In genomic region chr5:116661851-116662250, GRCm38 (mm10) we compare ENCODE assay signal across 15 mouse cellular contexts.
DNase-seq lines count a peak whose midpoint lies in the region; ATAC-seq lines count a peak whose summit lies in the region.
"Had no signal": no experiment of that assay in that cellular context is flagged by ENCODE, and none has a peak within 500 bp of the region (broad histone marks: within the 10 kb centered on the region; RNA-seq: fewer than 3 reads in every experiment).

No protein-coding gene starts in this region.

- no peak for DNase-seq in forebrain, embryonic 11.5 days (ENCODE audit: low spot score)
- no peak for DNase-seq in lung, postnatal 25 days (ENCODE audit: low spot score)
- no peak for DNase-seq in embryo, embryonic 9.5 days (ENCODE audit: extremely low spot score)
- DNase-seq: adrenal gland, postnatal 36 days; cerebellum, adult 11-12 months; embryo, embryonic 11 days; gastrocnemius, postnatal 14 days; thymus, postnatal 36 days had no signal

- H3K9ac ChIP-seq in forebrain, embryonic 13.5 days: no peak overlapping the region
- H3K9ac ChIP-seq in forebrain, embryonic 11.5 days (ENCODE audit: low read length): no peak overlapping the region
- H3K9ac ChIP-seq in lung, embryonic 16.5 days (ENCODE audit: low read length): no peak overlapping the region
- H3K9ac ChIP-seq in forebrain, embryonic 16.5 days (replicated peaks; ENCODE audit: low read depth, low read length): no peak overlapping the region
- no peak overlapping the region for H3K9ac ChIP-seq in midbrain, embryonic 15.5 days
- H3K9ac ChIP-seq: stomach, embryonic 15.5 days had no signal

- 22% methylated on average over 2 of the region's 2 CpGs for WGBS in forebrain, embryonic 13.5 days
- 44% methylated on average over 2 of the region's 2 CpGs for WGBS in forebrain, embryonic 11.5 days
- 49% methylated on average over 2 of the region's 2 CpGs for WGBS in lung, embryonic 16.5 days
- WGBS in forebrain, embryonic 16.5 days: 7% methylated on average over 2 of the region's 2 CpGs
- WGBS in midbrain, embryonic 15.5 days: 33% methylated on average over 2 of the region's 2 CpGs

- no peaks in the 10 kb centered on the region; the same call in 1 of the 2 replicates for H3K9me3 ChIP-seq in forebrain, embryonic 13.5 days (replicated peaks)
- no peaks in the 10 kb centered on the region for H3K9me3 ChIP-seq in forebrain, embryonic 11.5 days (ENCODE audit: control insufficient read depth, low read length)
- no peaks in the 10 kb centered on the region for H3K9me3 ChIP-seq in lung, embryonic 16.5 days (ENCODE audit: control insufficient read depth, low read length)
- H3K9me3 ChIP-seq in forebrain, embryonic 16.5 days (ENCODE audit: control insufficient read depth, low read length): no peaks in the 10 kb centered on the region
- no peaks in the 10 kb centered on the region for H3K9me3 ChIP-seq in midbrain, embryonic 15.5 days
- H3K9me3 ChIP-seq: stomach, embryonic 15.5 days had no signal

- H3K36me3 ChIP-seq in forebrain, embryonic 13.5 days (ENCODE audit: poor library complexity, severe bottlenecking): no peaks in the 10 kb centered on the region
- no peaks in the 10 kb centered on the region for H3K36me3 ChIP-seq in forebrain, embryonic 11.5 days (ENCODE audit: control insufficient read depth, insufficient read depth, low read length)
- no peaks in the 10 kb centered on the region for H3K36me3 ChIP-seq in lung, embryonic 16.5 days (ENCODE audit: control insufficient read depth, insufficient read depth, low read length)
- no peaks in the 10 kb centered on the region for H3K36me3 ChIP-seq in forebrain, embryonic 16.5 days (ENCODE audit: control insufficient read depth, insufficient read depth)
- no peaks in the 10 kb centered on the region for H3K36me3 ChIP-seq in midbrain, embryonic 15.5 days (replicated peaks)
- H3K36me3 ChIP-seq: stomach, embryonic 15.5 days had no signal

- H3K4me2 ChIP-seq in forebrain, embryonic 13.5 days: no peak overlapping the region
- H3K4me2 ChIP-seq in forebrain, embryonic 11.5 days (ENCODE audit: low read depth, low read length, severe bottlenecking): no peak overlapping the region
- H3K4me2 ChIP-seq in lung, embryonic 16.5 days (ENCODE audit: low read depth, low read length): no peak overlapping the region
- H3K4me2 ChIP-seq in forebrain, embryonic 16.5 days (ENCODE audit: low read length): no peak overlapping the region; the same call in 1 of the 2 replicates
- no peak overlapping the region for H3K4me2 ChIP-seq in midbrain, embryonic 15.5 days
- H3K4me2 ChIP-seq: heart, embryonic 11.5 days; stomach, embryonic 15.5 days had no signal

- peak overlapping the region; percentile 16; the same call in 1 of the 2 replicates for H3K27ac ChIP-seq in forebrain, embryonic 13.5 days
- H3K27ac ChIP-seq in forebrain, embryonic 11.5 days (ENCODE audit: low read depth, low read length): no peak overlapping the region
- H3K27ac ChIP-seq in lung, embryonic 16.5 days (ENCODE audit: low read length): peak overlapping the region; percentile 55
- peak overlapping the region; percentile 61 for H3K27ac ChIP-seq in forebrain, embryonic 16.5 days (ENCODE audit: low read length)
- H3K27ac ChIP-seq in midbrain, embryonic 15.5 days: 0 out of 2 replicates have a peak overlapping the region, but pooled peaks have one; percentile 35
- H3K27ac ChIP-seq: stomach, embryonic 15.5 days had no signal

- no peak for ATAC-seq in forebrain, embryonic 13.5 days
- ATAC-seq in forebrain, embryonic 11.5 days (replicated peaks; ENCODE audit: low FRiP score): no peak
- ATAC-seq in lung, embryonic 16.5 days (ENCODE audit: low read depth): peak; percentile 84
- ATAC-seq in forebrain, embryonic 16.5 days: peak; percentile 82
- no peak for ATAC-seq in midbrain, embryonic 15.5 days (replicated peaks)
- ATAC-seq in megakaryocyte progenitor cell, adult 5-6 weeks (replicated peaks; ENCODE audit: poor library complexity): no peak

- H3K27me3 ChIP-seq in forebrain, embryonic 13.5 days: no peaks in the 10 kb centered on the region
- H3K27me3 ChIP-seq in forebrain, embryonic 11.5 days (ENCODE audit: control insufficient read depth, insufficient read depth, low read length): no peaks in the 10 kb centered on the region
- no peaks in the 10 kb centered on the region for H3K27me3 ChIP-seq in lung, embryonic 16.5 days (ENCODE audit: control insufficient read depth, insufficient read depth, low read depth, low read length)
- no peaks in the 10 kb centered on the region for H3K27me3 ChIP-seq in forebrain, embryonic 16.5 days (replicated peaks; ENCODE audit: control insufficient read depth, insufficient read depth, low read length)
- H3K27me3 ChIP-seq in midbrain, embryonic 15.5 days (replicated peaks): no peaks in the 10 kb centered on the region
- H3K27me3 ChIP-seq: stomach, embryonic 15.5 days had no signal

- peaks cover 13% of the 10 kb centered on the region for H3K4me1 ChIP-seq in forebrain, embryonic 13.5 days
- no peaks in the 10 kb centered on the region for H3K4me1 ChIP-seq in forebrain, embryonic 11.5 days (replicated peaks; ENCODE audit: control insufficient read depth, insufficient read depth, low read length)
- H3K4me1 ChIP-seq in lung, embryonic 16.5 days (replicated peaks; ENCODE audit: control insufficient read depth, insufficient read depth, low read length): no peaks in the 10 kb centered on the region
- H3K4me1 ChIP-seq in forebrain, embryonic 16.5 days (replicated peaks; ENCODE audit: control insufficient read depth, insufficient read depth, low read length): peaks cover 17% of the 10 kb centered on the region
- H3K4me1 ChIP-seq in midbrain, embryonic 15.5 days: peaks cover 3% of the 10 kb centered on the region; the same call in 1 of the 2 replicates
- H3K4me1 ChIP-seq: stomach, embryonic 15.5 days had no signal

- no peak overlapping the region for H3K4me3 ChIP-seq in forebrain, embryonic 13.5 days
- H3K4me3 ChIP-seq in forebrain, embryonic 11.5 days (ENCODE audit: low read depth, low read length): no peak overlapping the region
- no peak overlapping the region for H3K4me3 ChIP-seq in lung, embryonic 16.5 days (ENCODE audit: low read length)
- no peak overlapping the region for H3K4me3 ChIP-seq in forebrain, embryonic 16.5 days (replicated peaks; ENCODE audit: low read length)
- no peak overlapping the region for H3K4me3 ChIP-seq in midbrain, embryonic 15.5 days
- H3K4me3 ChIP-seq: stomach, embryonic 15.5 days had no signal

Comparison
In these comparisons a context has a peak if more than half of its experiments do, and no peak if none do; other contexts are left out.
1. ATAC-seq: peak in lung, embryonic 16.5 days (single experiment) and forebrain, embryonic 16.5 days (single experiment); none in forebrain, embryonic 13.5 days (single experiment), forebrain, embryonic 11.5 days (single experiment), midbrain, embryonic 15.5 days (single experiment) and megakaryocyte progenitor cell, adult 5-6 weeks (single experiment).